Mouse (Mus musculus): Measurements from ENCODE around the gene Acads. TPM values are rescaled to one million over a fixed set of nuclear protein-coding genes. Genes with fewer than 3 reads are reported as not detected.
"Not testable (repeated sequence)": the region's sequence is repeated elsewhere in the genome, so short reads cannot be mapped to it uniquely, and the experiment has no call there.

Gene Acads
- 67.2 and 70.6 TPM in 2 replicates for polyA plus RNA-seq (2016; fragmentation: Nextera tagmentation; extraction: Ambion mirVana)

DNA sequence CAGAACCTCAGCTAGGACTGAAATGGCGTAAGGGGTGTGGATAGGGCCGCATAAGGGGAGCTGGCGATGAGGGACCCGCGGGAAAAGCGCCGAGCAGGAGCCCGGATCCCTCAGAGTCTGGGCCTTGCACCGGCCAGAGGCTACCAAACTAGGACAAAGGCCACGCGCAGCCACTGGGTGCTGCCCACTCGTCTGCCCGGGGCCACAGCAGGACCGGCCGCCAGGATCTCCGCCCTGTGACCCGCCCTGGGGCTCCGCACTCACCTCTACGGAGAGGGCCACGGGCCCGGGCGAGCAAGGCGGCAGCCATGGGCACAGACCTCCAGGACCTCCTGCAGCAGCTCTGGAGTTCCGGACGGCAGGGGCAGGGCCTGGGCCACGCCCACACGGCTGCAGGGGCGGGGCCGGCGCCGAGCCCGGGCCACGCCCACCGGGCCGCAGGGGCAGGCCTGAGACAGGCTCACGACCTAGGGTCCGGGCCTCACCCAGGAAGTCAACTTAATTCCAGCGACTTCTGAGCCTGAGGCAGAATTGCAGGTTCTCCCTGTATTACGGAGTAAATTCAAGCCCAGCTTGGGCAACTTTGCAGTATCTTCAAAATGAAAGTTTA, at the start of gene Acads:
Acads (minus strand) TSS at position 386 of the 610 bp plus-strand sequence.
- Histone ChIP-seq H3K9me3 (no peaks in the 10 kb centered on the region), H3K4me1 (replicated peaks) (peaks cover 15% of the 10 kb centered on the region), H3K36me3 (peaks cover 57% of the 10 kb centered on the region), H3K27me3 (ENCODE audit: insufficient read depth, poor library complexity, severe bottlenecking) (no peaks in the 10 kb centered on the region), H3K27ac (peak within 1 kb of the TSS; percentile 93), H3K4me3 (peak within 1 kb of the TSS; percentile 75)
- DNase-seq (ENCODE audit: low spot score), result peak; percentile 89
- under 1% methylated on average over 39 of the region's 39 CpGs for WGBS

DNA sequence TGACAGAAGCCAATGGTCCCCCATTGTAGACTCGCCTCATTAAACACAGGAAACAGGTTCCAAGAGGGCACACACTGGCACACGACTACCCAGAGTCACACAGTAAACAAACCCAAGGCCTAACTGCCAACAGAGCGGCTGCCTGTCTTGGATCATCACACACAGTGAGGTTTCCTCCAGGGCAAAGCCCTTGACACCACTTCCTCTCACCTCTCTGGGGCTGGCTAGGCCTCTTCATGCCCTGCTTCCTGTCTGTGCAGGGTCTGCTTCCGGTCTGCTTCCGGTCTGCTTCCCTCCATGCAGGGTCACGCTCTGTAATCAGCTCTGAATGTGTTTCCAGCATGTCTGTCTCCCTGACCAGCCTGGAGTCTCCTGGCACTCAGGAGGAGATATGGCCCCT, 48.2 kb upstream of the Acads start:
- 67% methylated on average over 6 of the region's 6 CpGs for WGBS
- no peaks in the 10 kb centered on the region for H3K36me3 ChIP-seq
- no peak overlapping the region for H3K27ac ChIP-seq

DNA sequence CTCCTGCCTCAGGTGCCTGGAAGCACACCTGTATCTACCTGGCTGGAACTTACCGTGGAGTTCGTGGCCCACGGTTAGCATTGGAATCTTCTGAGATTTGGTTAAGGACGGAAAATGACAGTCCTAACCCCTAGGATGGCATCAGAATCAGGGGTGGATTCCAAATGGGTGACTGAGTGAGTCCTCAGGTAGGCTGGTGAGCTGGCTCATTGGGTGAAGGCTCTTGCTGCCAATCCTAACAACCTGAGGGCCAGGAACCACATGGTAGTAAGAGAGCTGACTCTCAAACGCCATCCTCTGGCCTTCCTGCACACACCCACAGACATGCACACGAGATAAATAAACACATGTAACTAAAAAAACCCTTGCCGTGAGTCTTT, 47.7 kb upstream of the Acads start:
- Histone ChIP-seq H3K9me3 (no peaks in the 10 kb centered on the region), H3K27ac (0 out of 2 replicates have a peak overlapping the region, but pooled peaks have one; percentile 17)
- 83% methylated on average over 7 of the region's 7 CpGs for WGBS

More for the DNA sequence above, 48.2 kb upstream of the Acads start:
- H3K27me3 ChIP-seq (ENCODE audit: insufficient read depth, poor library complexity, severe bottlenecking), result no peaks in the 10 kb centered on the region
- no peak for DNase-seq (ENCODE audit: low spot score)
- H3K9me3 ChIP-seq, result no peaks in the 10 kb centered on the region
- no peak overlapping the region for H3K4me3 ChIP-seq
- peaks cover 27% of the 10 kb centered on the region for H3K4me1 ChIP-seq (replicated peaks)

DNA sequence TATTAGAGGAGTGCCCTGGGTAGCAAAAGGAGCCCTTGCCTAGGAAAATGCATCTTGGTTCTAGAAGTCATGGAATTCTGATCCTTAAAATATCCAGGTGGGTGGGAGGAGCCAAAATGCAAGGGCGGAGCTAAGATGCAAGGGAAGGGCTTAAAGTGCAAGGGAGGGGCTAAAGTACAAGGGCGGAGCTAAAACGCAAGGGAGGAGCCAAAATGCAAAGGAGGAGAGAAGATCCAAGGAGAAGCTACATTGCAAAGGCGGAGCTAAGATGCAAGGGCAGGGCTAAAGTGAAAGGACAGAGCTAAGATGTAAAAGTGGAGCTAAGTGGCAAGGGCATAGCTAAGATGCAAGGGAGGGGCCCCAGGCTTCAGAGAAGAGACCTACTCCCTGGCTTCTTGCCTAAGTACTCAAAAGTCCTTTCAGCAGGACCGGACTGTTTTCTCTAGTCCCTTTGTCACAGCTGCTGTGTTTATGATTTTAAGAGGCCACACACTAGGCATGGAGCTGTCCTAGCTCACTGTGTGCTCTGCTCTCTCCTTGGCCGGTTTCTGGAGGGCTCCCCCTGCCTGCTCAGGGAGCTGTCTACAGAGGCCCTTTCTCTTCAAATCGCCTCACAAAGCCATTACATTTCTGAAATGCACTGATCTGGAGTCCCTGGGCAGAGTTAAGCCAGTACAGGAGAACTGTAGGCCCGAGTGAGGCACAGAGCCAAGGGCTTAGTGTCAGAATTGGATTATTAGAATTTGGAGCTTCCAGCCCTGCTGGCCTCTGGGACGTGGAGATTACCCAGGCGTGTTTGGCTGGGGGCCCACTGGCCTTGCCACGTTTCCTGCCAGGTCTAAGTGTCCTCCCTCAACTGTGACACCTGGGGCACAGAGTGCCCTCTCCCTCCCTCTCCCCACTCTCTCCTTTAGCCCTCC, 47.0 kb upstream of the Acads start:
- Histone ChIP-seq H3K27me3 (ENCODE audit: insufficient read depth, poor library complexity, severe bottlenecking) (no peaks in the 10 kb centered on the region), H3K27ac (0 out of 2 replicates have a peak overlapping the region, but pooled peaks have one; percentile 17), H3K36me3 (no peaks in the 10 kb centered on the region), H3K4me3 (no peak overlapping the region), H3K9me3 (no peaks in the 10 kb centered on the region), H3K4me1 (replicated peaks) (peaks cover 31% of the 10 kb centered on the region)
- WGBS, result 60% methylated on average over 11 of the region's 11 CpGs
- no peak for DNase-seq (ENCODE audit: low spot score)

More for the DNA sequence above, 47.7 kb upstream of the Acads start:
- Histone ChIP-seq H3K4me1 (replicated peaks) (peaks cover 27% of the 10 kb centered on the region), H3K27me3 (ENCODE audit: insufficient read depth, poor library complexity, severe bottlenecking) (no peaks in the 10 kb centered on the region), H3K36me3 (no peaks in the 10 kb centered on the region), H3K4me3 (no peak overlapping the region)
- DNase-seq (ENCODE audit: low spot score), result no peak

DNA sequence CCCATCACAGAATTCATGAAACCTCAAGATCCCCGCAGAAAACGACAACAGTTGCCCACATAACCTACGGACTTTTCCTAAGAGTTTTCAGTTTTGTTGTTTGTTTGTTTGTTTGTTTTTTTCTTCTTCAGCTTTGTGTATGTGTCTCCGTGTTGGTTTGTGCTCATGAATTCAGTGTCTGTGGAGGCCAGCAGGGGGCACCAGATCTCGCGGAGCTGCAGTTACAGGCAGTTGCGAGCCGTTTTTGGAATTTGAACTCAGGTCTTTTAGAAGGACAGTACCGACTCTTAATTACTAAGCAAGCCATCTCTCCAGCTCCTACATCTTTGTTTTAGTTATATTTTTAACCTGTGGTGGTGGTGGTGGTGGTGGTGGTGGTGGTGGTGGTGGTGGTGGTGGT, 46.2 kb upstream of the Acads start:
- peaks cover 39% of the 10 kb centered on the region for H3K4me1 ChIP-seq (replicated peaks)
- H3K27me3 ChIP-seq (ENCODE audit: insufficient read depth, poor library complexity, severe bottlenecking), result no peaks in the 10 kb centered on the region
- H3K4me3 ChIP-seq, result no peak overlapping the region
- WGBS, result 54% methylated on average over 9 of the region's 9 CpGs
- H3K9me3 ChIP-seq, result no peaks in the 10 kb centered on the region
- H3K36me3 ChIP-seq, result no peaks in the 10 kb centered on the region
- H3K27ac ChIP-seq, result no peak overlapping the region
- DNase-seq (ENCODE audit: low spot score), result no peak

DNA sequence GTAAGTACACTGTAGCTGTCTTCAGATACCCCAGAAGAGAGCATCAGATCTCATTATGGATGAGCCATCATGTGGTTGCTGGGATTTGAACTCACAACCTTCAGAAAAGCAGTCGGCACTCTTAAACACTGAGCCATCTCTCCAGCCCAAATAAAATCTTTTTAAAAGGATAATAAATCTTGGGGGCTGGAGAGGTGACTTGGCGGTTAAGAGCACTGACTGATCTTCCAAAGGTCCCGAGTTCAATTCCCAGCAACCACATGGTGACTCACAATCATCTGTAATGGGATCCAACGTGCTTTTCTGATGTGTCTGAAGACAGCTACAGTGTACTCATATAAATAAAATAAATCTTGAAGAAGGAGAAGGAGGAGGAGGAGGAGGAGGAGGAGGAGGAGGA, 45.3 kb upstream of the Acads start:
- WGBS, result 85% methylated on average over 4 of the region's 4 CpGs
- not testable (repeated sequence) for H3K9me3 ChIP-seq

DNA sequence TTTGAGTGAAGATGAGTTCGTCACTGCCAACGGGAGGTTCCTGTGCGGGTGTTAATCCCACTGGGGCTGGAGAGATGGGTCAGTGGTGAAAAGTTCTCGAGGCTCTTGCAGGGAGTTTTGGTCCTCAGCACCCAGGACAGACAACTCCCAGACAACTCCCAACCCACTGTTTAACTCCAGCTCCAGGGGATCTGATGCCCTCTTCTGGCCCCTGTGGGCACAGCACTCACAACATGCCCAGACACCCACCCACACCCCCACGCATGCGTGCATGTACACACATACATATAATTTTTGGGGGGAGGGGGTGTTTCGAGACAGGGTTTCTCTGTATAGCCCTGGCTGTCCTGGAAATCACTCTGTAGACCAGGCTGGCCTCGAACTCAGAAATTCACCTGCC, 44.4 kb upstream of the Acads start:
- H3K27ac ChIP-seq, result no peak overlapping the region
- DNase-seq (ENCODE audit: low spot score), result peak; percentile 60
- peaks cover 42% of the 10 kb centered on the region for H3K4me1 ChIP-seq (replicated peaks)
- no peaks in the 10 kb centered on the region for H3K27me3 ChIP-seq (ENCODE audit: insufficient read depth, poor library complexity, severe bottlenecking)
- 0 out of 2 replicates have a peak overlapping the region, but pooled peaks have one; percentile 3 for H3K4me3 ChIP-seq
- H3K36me3 ChIP-seq, result no peaks in the 10 kb centered on the region
- WGBS, result 39% methylated on average over 8 of the region's 8 CpGs
- no peaks in the 10 kb centered on the region for H3K9me3 ChIP-seq

More for the DNA sequence above, 45.3 kb upstream of the Acads start:
- H3K4me3 ChIP-seq; H3K36me3 ChIP-seq; H3K27ac ChIP-seq; DNase-seq (ENCODE audit: low spot score); H3K27me3 ChIP-seq (ENCODE audit: insufficient read depth, poor library complexity, severe bottlenecking): not testable (repeated sequence)
- H3K4me1 ChIP-seq (replicated peaks), result peaks cover 42% of the 10 kb centered on the region

DNA sequence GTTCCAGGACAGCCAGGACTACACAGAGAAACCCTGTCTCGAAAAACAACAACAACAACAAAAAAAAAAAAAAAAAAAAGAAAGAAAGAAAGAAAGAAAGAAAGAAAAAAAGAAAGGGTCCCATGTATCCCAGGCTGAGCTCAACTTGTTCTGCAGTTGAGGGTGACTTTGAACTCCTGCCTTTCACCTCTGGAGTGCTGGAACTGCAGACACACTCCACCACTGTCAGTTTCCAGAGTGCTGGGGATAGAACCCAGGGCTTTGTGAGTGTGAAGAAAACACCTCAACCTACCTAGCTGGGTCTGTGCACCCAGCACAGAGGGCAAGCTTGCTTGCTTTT, 42.8 kb upstream of the Acads start:
- DNase-seq (ENCODE audit: low spot score), result not testable (repeated sequence)

DNA sequence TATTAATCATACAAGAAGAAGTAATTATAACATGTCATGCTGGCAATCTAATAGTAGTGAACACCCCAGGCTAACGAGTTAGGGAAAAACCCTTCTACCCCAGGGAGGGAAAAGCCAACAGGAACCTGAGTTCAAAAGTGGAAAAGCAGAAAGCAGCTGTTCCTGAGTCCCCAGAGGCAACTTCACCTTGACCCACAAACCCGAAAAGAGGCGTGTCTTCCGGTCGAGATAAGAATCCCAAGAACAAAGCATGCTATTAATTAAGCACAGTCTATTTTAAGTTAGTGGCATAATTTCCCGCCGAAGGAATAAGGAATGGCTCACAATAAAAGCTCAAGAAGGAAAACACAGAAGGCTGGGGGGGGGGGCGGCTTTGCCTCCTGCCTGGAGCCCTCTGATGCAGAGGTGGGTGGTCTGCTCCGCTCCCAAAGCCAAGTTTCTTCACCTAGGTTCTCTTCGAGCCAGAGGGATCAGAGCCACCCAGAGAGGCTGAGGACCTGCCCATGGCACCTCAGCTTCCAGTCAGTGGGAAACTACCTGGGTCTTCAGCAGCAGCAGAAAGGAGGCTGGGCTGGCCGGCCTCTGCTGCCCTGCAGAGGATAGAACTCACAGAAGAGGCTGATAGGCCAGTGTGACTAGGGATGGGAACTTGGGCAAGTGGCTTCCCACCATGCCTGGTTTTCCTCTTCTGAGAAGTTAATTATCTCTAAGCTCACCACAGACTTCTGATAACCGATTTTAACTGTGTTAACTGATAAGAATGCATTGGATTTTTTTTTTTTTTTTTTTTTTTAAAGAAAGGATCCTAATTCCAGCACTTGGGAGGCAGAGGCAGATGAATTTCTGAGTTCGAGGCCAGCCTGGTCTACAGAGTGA, 42.2 kb upstream of the Acads start:
- peaks cover 46% of the 10 kb centered on the region for H3K4me1 ChIP-seq (replicated peaks)
- H3K4me3 ChIP-seq, result 0 out of 2 replicates have a peak overlapping the region, but pooled peaks have one; percentile 3
- DNase-seq (ENCODE audit: low spot score), result no peak
- no peaks in the 10 kb centered on the region for H3K9me3 ChIP-seq
- no peaks in the 10 kb centered on the region for H3K36me3 ChIP-seq
- no peak overlapping the region for H3K27ac ChIP-seq
- no peaks in the 10 kb centered on the region for H3K27me3 ChIP-seq (ENCODE audit: insufficient read depth, poor library complexity, severe bottlenecking)
- 55% methylated on average over 13 of the region's 13 CpGs for WGBS

More for the DNA sequence above, 42.8 kb upstream of the Acads start:
- WGBS, result 100% methylated on average over 1 of the region's 1 CpGs
- not testable (repeated sequence) for H3K27ac ChIP-seq; H3K4me3 ChIP-seq; H3K27me3 ChIP-seq (ENCODE audit: insufficient read depth, poor library complexity, severe bottlenecking); H3K36me3 ChIP-seq; H3K9me3 ChIP-seq
- peaks cover 46% of the 10 kb centered on the region for H3K4me1 ChIP-seq (replicated peaks)

DNA sequence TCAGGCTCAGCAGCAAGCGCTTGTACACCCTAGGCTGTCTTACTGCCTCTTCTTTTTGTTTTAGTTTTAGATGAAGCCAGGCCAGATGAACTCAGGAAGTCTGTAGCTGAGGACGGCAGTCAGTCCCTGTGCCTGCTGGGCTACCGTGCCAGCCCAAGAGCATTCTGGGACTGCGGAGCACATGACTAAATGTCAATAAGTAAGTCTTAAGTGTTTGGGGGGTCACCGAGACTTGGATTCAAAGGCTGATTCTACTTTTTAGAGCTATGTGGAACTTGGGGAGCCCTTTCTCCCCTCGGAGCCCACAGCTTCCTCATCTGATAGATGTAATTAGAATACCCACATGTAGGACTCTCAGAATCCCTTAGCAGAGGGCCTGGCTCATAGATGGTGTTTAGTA, 41.5 kb upstream of the Acads start:
- no peaks in the 10 kb centered on the region for H3K27me3 ChIP-seq (ENCODE audit: insufficient read depth, poor library complexity, severe bottlenecking)
- H3K4me3 ChIP-seq, result no peak overlapping the region
- H3K9me3 ChIP-seq, result no peaks in the 10 kb centered on the region
- H3K4me1 ChIP-seq (replicated peaks), result peaks cover 51% of the 10 kb centered on the region
- WGBS, result 81% methylated on average over 6 of the region's 6 CpGs
- H3K36me3 ChIP-seq, result no peaks in the 10 kb centered on the region
- no peak for DNase-seq (ENCODE audit: low spot score)
- H3K27ac ChIP-seq, result peak overlapping the region; percentile 35; the same call in 1 of the 2 replicates

DNA sequence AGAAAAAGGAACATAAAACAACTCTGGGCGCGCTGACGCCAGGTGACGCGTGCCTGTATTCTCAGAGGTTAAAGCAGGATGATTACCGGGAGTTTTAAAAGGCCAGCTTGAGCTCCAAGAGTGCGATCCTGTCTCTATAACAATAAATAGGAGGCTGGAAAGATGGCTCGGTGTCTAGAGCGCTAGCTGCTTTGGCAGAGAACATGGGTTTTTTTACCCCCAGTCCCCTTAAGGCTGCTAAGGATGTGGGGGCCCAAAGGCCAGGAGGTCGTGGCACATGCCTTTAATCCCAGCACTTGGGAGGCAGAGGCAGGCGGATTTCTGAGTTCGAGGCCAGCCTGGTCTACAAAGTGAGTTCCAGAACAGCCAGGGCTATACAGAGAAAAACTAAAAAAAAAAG, 40.0 kb upstream of the Acads start:
- Histone ChIP-seq H3K4me3 (peak overlapping the region; percentile 87), H3K4me1 (replicated peaks) (peaks cover 65% of the 10 kb centered on the region), H3K9me3 (no peaks in the 10 kb centered on the region), H3K27ac (peak overlapping the region; percentile 97), H3K27me3 (ENCODE audit: insufficient read depth, poor library complexity, severe bottlenecking) (no peaks in the 10 kb centered on the region), H3K36me3 (0 out of 2 replicates have a peak, but pooled peaks cover 5% of the 10 kb centered on the region)
- DNase-seq (ENCODE audit: low spot score), result no peak
- 41% methylated on average over 12 of the region's 12 CpGs for WGBS
